Mouse (Mus musculus) c-Kit-positive CD71-positive TER-119-negative erythroid progenitor cells, embryonic 14.5 days (primary cell): Measurements from ENCODE around the gene Pfdn6.
A peak's percentile ranks its signal among the peaks of the same experiment; 100 is the strongest.
"Not testable (repeated sequence)": the region's sequence is repeated elsewhere in the genome, so short reads cannot be mapped to it uniquely, and the experiment has no call there.

Experiments used
- DNase-seq: peaks from one replicate; pipeline ENCODE4 v3.0.0-alpha.2; 2013; ENCODE audit warnings: low read depth

Gene Pfdn6

GRCm38 (mm10) chr17:33940206-33940805, at the start of gene Pfdn6, which contains the start of gene Wdr46:
TSS of gene Pfdn6 (minus strand) at chr17:33940343.
TSS of gene Wdr46 (plus strand) at chr17:33940660.
- DNase-seq: peak; percentile 90

DNA sequence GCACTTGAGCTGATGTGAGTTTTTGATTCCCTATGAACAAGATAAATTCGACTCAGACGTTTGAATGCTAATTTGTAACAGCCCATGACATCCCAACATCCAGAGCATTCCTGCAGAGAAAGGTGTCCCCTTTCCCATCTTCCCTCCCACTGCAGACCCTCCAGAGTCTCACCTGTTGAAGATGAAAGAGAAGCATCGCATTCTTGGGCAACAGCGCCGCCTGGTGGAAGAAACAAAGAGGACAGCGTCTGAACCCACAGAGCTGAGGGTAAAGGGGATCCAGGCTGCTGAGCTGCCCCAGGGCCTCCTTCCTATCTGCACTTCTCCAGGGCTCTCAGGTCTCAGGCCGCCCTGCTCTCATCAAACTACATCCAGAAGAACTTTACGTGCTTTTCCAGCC, 42.0 kb upstream of the Pfdn6 start:
- DNase-seq: not testable (repeated sequence)

- not testable (repeated sequence) for DNase-seq
Measured at GRCm38 (mm10) chr17:33981192-33981909, 41.2 kb upstream of the Pfdn6 start.

DNA sequence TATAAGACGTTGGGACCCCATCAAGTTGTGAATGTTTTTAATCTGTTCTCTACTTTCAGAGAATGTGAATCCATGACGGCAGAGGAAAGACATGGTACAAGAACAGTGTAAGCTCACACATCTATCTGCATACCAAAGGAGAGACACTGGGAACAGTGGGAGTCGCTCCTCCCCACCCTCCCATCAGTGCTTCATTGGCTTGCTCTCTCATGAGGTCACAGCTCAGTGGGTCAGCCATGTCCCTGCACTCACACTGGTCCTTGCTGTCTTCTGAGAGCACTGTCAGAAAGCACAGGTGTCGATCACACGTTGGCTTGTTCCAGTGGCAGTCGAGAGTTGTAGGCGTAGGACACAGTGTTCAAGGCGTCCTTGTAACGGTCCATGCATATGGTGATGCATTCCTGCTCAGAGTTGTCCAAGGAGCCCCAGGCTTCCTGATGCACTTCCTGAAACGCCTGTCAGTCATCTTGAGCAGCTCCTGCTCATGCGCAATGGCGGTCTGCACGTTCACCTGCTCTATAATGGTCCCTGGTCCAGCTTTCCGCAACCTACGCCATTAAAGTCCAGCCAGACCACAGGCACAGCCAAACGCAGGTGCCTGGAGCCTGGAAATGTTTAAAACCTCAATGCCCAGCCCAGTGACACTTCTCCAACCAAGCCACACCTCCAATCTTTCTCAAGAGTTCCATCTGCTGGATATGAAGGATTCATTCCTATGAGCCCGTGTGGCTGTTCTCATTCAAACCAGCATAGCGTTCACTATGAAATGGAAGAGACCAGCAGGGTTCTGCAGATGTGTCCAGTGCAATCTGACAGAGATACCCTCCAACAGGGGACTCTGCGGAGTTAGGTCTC, 40.3 kb upstream of the Pfdn6 start:
- no peak for DNase-seq

DNA sequence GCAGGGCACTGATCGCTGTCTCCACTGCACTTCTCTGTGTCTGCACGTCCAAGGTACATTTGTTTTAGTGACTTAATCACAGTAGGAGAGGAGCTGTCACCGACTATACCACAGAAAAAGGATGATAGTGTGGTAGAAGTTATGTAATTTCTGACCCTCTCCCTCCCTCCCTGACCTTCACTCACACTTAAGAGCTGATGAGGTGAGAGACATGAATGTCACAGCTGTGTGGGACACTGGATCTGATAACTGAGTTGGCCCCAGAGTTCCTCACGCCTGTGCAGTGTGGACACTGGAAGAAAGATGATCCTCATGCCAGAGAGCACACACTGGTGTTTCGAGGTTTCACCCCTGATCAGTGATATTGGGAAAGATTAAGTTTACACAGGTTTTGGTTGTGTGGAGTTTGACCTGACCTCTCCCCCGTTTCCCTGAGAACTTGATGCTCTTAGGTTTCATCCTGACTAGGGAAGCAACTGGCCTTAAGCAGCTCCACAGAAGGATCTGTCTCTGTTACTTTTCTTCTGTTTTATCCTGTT, 39.4 kb upstream of the Pfdn6 start:
- DNase-seq: no peak

- DNase-seq: no peak
Measured at GRCm38 (mm10) chr17:33978631-33979031, 38.5 kb upstream of the Pfdn6 start.

DNA sequence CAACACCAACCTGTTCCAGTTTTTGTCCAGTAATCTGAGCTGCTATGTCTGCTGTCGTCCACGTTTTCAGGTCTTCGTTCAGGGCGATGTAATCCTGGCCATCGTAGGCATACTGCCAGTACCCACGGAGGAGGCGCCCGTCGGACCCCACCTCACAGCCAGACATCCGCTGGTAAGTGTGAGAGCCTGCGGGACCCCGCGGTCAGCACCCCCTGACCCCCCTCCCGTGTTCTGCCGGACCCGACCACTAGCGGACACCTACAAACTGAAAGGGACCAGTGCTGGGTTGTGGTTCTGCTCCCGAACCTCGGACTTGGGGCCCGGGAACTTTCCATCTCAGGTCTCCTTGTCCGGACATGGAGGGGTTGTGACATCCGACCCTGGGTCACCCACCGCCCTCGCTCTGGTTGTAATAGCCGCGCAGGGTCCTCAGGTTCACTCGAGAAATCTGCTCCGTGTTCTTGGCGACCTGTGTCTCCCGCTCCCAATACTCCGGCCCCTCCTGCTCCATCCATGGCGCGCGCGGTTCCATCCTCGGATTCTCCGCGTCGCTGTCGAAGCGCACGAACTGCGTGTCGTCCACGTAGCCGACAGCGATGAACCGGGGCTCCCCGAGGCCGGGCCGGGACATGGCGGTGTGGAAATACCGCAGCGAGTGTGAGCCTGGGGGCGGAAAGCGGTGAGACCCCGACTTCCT, 37.9 kb upstream of the Pfdn6 start:
- DNase-seq: no peak

GRCm38 (mm10) chr17:33973572-33973971, 33.4 kb upstream of the Pfdn6 start:
- DNase-seq: no peak

DNA sequence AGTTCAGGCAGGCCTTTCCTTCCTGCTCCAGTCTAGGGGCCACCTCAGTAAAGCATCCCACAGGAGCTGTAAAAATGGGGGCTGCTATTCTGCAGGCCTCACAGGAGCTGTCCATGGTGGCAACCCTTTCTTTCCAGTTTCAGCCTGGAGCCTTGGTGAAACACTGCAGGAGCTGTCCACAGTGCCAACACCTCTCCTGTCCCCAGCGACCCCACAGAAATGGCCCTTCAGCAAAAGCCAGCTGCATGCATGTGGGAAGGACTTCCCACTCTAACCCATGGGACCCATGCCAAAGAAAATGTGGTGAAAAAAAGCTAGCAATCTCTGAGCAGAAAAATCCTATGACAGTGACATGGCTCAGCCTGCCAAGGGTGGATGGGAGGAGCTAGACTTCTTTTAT, 32.5 kb upstream of the Pfdn6 start:
- no peak for DNase-seq

DNA sequence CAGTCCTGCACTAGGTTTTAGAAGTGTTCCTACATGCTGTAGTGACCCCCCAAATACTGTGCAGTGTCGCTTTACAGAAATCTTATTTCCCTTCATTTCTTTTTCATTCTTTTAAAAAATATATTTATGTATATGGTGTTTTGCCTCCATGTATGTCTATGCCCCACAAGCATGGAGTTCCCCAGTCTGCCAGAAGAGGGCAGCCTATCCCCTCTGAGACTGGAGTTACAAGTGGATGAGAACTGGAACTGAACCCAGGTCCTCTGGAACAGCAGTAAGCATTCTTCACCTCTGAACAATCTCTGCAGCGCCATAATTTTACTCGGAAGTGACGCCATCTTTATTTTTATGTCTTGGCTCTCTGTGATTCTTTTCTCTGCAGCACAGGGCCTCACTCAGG, 29.3 kb upstream of the Pfdn6 start:
- DNase-seq: no peak

- no peak for DNase-seq
Measured at GRCm38 (mm10) chr17:33968927-33969326, 28.8 kb upstream of the Pfdn6 start.

- no peak for DNase-seq
Measured at GRCm38 (mm10) chr17:33968489-33968888, 28.3 kb upstream of the Pfdn6 start.

DNA sequence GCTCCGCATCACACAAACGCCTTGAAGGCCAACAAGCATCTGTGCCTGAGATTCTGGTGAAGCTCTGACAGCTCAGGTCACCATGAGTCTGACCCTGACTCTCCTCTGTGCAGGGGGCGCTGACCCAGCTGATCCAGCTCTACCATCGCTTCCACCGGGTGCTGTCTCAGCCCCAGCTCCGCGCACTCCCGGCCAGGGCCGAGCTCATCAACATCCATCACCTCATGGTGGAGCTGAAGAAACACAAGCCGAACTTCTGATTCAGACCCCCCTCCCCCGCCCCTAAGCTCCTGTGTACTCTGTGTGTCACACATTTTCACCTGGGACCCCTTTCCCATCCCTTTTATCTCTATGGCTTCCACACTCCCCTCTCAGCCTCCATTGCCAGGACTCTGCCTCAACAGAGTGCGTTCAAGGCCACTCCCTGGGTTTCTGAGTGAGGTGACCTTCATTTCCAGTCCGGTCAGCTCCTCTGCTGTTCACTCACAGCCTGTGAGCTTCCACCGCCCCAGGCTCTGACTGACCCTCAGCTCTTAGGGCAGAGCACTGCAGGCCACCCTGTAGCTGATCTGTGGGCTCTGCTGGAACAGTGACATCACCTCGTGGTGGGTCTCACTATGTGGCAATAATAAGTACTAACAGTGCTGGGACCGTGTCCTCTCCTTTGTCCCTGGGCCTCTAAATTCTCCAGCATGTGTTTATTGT, 25.9 kb upstream of the Pfdn6 start:
- DNase-seq: no peak

DNA sequence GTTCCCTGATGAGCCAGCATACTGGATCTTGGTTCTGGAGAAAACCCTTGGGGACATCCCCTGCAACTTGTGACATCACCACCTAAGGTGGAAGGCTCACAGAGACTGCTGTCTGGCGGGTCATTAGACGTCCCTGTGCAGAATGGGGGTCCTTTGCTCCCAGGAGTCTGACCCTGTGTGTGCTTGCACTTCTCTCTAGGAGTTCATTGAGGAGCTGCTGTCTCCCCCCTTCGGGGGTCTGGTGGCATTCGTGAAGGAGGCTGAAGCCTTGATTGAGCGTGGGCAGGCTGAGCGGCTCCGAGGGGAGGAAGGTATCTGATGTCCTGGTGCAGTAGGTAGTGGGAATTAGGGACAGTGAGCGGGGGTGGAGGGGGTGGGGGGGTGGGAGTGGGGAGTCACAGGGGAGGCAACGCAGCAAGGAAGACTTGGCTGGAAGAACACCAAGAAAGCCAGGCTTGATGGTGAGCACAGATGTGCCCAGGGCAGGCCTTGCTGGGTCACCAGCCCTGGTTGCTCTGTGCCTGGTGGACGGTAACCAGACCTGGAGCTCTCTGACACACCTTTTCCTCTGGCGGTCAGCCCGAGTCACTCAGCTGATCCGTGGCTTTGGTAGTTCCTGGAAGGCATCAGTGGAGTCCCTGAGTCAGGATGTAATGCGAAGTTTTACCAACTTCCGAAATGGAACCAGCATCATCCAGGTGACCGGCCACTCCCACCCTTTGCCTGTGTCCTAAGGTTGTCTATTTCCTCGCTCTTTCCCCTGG, 25.1 kb upstream of the Pfdn6 start:
- DNase-seq: no peak

GRCm38 (mm10) chr17:33962876-33963275, 22.7 kb upstream of the Pfdn6 start:
- DNase-seq: no peak

DNA sequence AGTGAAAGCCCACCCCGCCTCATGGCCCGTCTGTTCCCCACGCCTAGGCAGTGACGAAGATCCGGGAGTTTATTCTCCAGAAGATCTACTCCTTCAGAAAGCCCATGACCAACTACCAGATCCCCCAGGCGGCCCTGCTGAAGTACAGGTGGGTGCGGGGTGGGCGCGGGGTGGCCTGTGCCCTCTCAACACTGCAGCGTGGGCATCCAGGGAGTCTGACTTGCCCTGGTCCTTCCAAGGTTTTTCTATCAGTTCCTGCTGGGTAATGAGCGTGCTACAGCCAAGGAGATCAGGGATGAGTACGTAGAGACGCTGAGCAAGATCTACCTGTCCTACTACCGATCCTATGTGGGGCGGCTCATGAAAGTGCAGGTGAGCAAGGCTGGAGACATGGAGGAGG, 19.8 kb upstream of the Pfdn6 start:
- no peak for DNase-seq

DNA sequence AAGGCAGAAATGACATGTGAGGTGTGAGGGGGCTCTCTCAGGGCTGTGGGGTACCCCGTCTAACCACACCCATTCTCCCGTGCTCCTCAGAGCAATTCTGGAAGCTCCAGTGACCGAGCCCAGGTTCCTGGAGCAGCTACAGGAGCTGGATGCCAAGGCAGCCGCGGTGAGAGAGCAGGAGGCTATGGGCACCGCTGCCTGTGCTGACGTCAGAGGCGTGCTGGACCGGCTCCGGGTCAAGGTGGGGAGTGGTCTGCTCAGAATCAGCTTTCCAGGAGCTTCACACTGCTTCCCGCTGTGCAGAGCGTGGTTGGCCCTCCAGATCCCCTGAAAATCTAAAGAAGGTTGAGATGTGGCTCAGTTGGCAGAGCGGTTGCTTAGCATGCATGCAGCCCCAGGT, 19.0 kb upstream of the Pfdn6 start:
- no peak for DNase-seq

DNA sequence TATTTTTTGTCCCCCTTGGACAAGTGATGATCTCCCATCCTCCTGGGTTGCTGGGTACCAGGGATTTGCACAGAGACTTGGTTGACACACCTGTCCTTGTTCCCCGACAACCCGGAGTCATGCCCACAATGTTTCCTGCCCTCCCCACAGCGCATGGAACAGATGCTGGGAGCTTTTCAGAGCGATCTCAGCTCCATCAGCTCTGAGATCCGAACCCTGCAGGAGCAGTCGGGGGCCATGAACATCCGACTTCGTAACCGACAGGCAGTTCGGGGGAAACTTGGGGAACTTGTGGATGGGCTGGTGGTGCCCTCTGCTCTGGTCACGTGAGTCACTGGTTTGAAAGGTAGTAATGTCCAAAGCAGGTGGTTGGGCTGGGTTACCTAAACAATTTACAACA, 18.3 kb upstream of the Pfdn6 start:
- no peak for DNase-seq

- no peak for DNase-seq
Measured at GRCm38 (mm10) chr17:33957493-33957892, 17.4 kb upstream of the Pfdn6 start.

DNA sequence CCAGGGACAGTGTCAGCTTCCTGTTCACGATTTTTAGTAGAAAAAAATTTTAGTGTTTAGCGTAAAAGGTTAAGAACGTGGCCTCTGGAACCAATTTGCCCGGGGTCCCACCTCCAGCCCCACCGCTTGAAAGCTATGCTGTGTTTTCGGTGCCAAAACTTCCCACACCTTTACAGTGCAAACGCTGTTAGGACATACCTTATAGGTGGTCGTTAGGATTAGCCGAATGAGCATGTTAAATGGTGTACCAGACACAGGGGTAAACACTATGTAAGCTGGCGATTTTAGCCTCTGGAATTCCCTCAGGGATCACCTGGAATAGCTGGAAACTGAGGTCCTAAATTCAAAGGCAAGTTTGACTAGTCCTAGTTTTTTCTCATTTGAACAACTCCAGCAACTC, 16.2 kb upstream of the Pfdn6 start:
- DNase-seq: no peak
